Mouse (Mus musculus) thymus, adult 2 months (tissue): Measurements from ENCODE around the gene Dppa5a. TPM values are rescaled to one million over a fixed set of nuclear protein-coding genes. Genes with fewer than 3 reads are reported as not detected.
"Not testable (repeated sequence)": the region's sequence is repeated elsewhere in the genome, so short reads cannot be mapped to it uniquely, and the experiment has no call there.

Experiments
- DNase-seq: peaks from one replicate; pipeline ENCODE4 v3.0.0; 2021
- H3K27ac ChIP-seq: fragments of 200-500 bp; 2 replicates; pipeline ENCODE4 v1.5.1; 2012; ENCODE audit warnings: low read length, control low read depth; ENCODE audit not compliant: control insufficient read depth, insufficient read depth
- H3K27me3 ChIP-seq: fragments of 200-500 bp; 2 replicates; pipeline ENCODE4 v1.6.1; 2012; ENCODE audit warnings: mild to moderate bottlenecking, low read length, moderate library complexity, mixed read lengths; ENCODE audit not compliant: control insufficient read depth, insufficient read depth
- H3K36me3 ChIP-seq: fragments of 200-500 bp; 2 replicates; pipeline ENCODE4 v1.6.1; 2012; ENCODE audit warnings: mild to moderate bottlenecking, low read length, moderate library complexity; ENCODE audit not compliant: control insufficient read depth, insufficient read depth
- H3K4me1 ChIP-seq: fragments of 200-500 bp; replicated peaks from 2 replicates; pipeline ENCODE4 v1.6.1; 2012; ENCODE audit warnings: low read length; ENCODE audit not compliant: control insufficient read depth, insufficient read depth
- H3K4me3 ChIP-seq: fragments of 200-500 bp; 2 replicates; pipeline ENCODE4 v1.5.1; 2012; ENCODE audit warnings: mild to moderate bottlenecking, low read length, control low read depth, moderate library complexity; ENCODE audit not compliant: control insufficient read depth, insufficient read depth
- CTCF ChIP-seq: fragments of 200-500 bp; IDR thresholded peaks from 2 replicates; pipeline ENCODE4 v1.5.1; 2012; ENCODE audit warnings: mild to moderate bottlenecking, control low read depth, low read length, moderate library complexity, borderline replicate concordance; ENCODE audit not compliant: control insufficient read depth, poor library complexity, insufficient read depth; ENCODE audit errors: extremely low read depth
- POLR2A ChIP-seq: fragments of 200-500 bp; IDR thresholded peaks from 2 replicates; pipeline ENCODE4 v1.6.1; 2012; ENCODE audit warnings: mild to moderate bottlenecking, low read length, control low read depth, moderate library complexity; ENCODE audit not compliant: control insufficient read depth, poor library complexity, insufficient read depth; ENCODE audit errors: extremely low read depth
- WGBS: fragments of 180-500 bp; shearing (Covaris S2); methylation state at CpG from one replicate; pipeline ENCODE4 v1.1.7; 2018; 5-methylcytosine and 5-hydroxymethylcytosine counted together
- polyA plus RNA-seq: library from polyadenylated mRNA; depleted of rRNA; stranded (reverse); fragments of >200 nt; gene quantifications from 2 replicates; pipeline ENCODE4 v1.2.3, GENCODE M21; 2012; rRNA removed

Gene Dppa5a
- polyA plus RNA-seq, 1 experiment = 0.19 TPM

DNA sequence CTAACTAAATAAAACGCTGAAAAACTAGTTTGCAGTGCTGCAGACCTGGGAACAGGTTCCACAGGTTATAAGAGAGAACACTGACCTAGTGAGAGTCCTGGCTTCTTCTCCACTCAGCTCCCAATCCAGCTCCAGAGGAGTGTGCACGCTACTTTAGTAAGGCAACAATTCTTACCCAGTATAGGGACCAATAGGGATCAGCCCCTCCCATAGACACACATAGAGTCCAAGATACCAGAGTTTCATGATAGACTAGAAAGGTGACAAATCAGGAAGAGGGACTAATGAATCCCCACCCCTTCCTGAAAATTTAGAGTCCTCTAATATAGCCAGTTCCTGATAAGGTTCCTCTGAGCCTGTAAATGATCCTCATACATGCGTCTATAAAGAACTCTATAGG, 21.0 kb downstream of the Dppa5a start:
- Histone ChIP-seq H3K27me3 (no peaks in the 10 kb centered on the region), H3K27ac (no peak overlapping the region), H3K36me3 (no peaks in the 10 kb centered on the region), H3K4me3 (no peak overlapping the region), H3K4me1 (no peaks in the 10 kb centered on the region)
- TF ChIP-seq POLR2A (no peak), CTCF (no peak)
- no peak for DNase-seq
- 66% methylated on average over 3 of the region's 3 CpGs for WGBS

DNA sequence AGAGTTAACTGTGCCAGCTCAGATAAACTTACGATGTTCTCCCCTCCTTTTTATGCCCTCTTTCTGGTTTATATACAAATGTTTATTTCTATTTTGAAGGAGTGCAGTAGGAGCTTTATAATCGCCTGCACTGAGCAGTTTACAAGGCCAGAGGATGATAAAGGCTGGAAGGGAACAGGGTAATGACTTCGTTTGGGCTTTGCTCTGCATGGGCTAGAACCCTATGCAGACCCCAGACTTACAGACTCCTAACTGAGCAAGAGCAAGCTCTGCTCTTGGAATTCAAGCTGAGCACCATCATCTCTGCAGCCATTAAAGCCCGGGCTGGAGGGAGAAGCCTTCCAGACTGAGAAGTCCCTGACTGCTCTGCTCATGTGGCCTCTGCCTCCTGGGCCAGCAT, 22.7 kb downstream of the Dppa5a start:
- H3K4me3 ChIP-seq, H3K27ac ChIP-seq, H3K36me3 ChIP-seq, H3K4me1 ChIP-seq, H3K27me3 ChIP-seq, DNase-seq: not testable (repeated sequence)
- 65% methylated on average over 4 of the region's 4 CpGs for WGBS

DNA sequence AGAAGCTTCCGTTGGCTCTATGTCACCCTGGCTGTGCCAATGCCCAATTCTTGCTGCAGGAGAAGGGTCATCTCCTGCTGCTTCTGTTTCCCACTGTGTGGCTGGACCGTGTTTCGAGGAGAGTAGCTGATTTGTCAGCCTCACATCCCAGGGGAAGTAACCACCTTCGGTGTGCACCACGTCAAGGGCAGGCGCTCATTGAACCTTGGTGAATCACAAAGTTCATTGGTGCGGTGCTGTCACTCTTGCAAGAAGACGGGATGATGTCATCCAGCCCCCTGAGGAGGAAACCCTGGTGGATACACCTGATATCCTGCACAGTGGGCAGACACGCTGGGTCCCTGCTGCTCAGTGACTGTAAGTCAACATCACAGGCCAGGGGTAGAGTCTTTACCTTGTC, 24.9 kb downstream of the Dppa5a start:
- not testable (repeated sequence) for H3K36me3 ChIP-seq, H3K4me1 ChIP-seq, H3K4me3 ChIP-seq, H3K27ac ChIP-seq, H3K27me3 ChIP-seq, DNase-seq
- WGBS = 87% methylated on average over 9 of the region's 9 CpGs

DNA sequence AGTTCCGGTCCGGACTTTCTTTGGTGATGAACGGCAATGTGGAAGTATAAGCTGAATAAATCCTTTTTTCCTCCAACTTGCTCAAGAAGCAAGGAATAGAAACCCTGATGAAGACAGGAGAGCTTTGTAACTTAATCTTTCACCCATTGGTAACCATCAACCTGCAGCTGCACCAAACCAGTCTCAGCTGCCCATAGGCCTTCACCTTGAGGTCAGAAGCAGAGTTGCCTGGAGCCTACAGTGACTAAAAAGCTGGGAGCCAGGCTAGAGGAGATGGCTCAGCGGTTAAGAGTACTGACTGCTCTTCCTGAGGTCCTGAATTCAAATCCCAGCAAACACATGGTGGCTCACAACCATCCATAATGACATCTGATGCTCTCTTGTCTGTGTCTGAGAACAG, 25.5 kb downstream of the Dppa5a start:
- not testable (repeated sequence) for H3K27me3 ChIP-seq, H3K4me1 ChIP-seq, H3K36me3 ChIP-seq, H3K27ac ChIP-seq, H3K4me3 ChIP-seq, DNase-seq
- 93% methylated on average over 4 of the region's 4 CpGs for WGBS

DNA sequence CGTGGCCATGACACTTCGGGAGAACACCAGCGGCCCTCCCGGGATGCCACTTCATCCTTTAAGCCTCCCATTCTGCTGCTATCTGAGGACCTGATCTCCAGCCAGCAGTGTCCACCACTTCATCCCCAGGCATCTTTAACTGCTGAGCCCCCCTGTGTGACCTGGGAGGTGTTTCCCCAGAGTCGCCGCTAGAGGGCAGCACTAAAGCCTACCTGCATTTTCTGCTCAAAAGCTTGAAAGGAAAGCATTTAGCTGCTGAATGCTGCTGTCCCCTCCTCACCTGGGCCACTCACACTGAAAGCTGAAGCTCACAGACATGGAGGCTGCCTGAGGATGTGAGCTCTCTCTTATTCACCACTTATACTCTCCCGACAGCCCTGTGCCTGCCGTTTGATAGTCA, 27.7 kb downstream of the Dppa5a start:
- not testable (repeated sequence) for H3K27ac ChIP-seq, H3K27me3 ChIP-seq, H3K36me3 ChIP-seq, H3K4me1 ChIP-seq, H3K4me3 ChIP-seq
- WGBS = 29% methylated on average over 8 of the region's 8 CpGs
- peak; percentile 78; the same call in 1 of the 2 replicates for TF ChIP-seq CTCF
- DNase-seq = peak; percentile 35

DNA sequence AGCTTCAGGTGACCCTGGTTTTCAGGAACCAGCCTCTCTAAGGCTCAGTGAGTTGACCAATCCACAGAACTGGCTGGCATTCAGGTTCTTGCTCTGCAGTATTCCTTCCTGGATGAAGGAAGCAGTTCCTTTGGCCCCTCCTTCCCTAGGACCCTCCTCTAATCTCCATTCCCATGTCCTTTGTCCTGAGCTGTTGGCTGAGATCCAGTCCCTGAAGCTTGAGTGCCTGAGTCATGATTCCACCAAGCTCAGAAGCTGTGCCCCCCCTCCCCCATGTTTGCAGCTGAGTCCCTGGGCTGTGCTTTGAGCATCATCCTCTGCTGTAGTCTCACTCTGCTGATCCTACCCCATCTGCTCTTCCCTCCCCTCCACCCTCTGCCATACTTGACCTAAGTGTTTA, 30.9 kb downstream of the Dppa5a start:
- not testable (repeated sequence) for H3K27ac ChIP-seq, DNase-seq, H3K36me3 ChIP-seq, H3K4me3 ChIP-seq, H3K4me1 ChIP-seq, H3K27me3 ChIP-seq

DNA sequence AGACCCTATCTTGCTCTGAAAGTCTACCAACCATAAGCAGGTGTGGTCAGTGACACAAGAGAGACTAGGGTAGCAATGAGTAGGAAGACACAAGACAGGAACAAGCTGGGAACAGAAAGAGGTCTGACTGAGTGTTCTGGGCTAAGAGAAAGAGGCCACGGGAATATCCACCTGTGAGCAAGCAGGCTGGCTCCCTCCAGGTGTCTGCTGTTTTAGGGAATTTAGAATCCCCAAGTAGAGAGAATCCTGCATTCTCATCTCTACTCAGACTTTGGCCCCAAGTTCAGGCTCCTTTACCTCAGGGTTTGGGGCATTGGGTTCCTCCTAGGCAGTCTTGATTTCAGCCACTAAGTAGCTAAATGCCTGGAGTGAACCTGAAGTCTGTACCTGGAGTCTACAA, 40.7 kb downstream of the Dppa5a start, which contains the start of gene Omt2b:
TSS of gene Omt2b (plus strand) at position 301 of the 400 bp plus-strand sequence.
- not testable (repeated sequence) for DNase-seq, H3K4me3 ChIP-seq, H3K27ac ChIP-seq, H3K27me3 ChIP-seq, H3K4me1 ChIP-seq, H3K36me3 ChIP-seq
- 93% methylated on average over 1 of the region's 1 CpGs for WGBS

DNA sequence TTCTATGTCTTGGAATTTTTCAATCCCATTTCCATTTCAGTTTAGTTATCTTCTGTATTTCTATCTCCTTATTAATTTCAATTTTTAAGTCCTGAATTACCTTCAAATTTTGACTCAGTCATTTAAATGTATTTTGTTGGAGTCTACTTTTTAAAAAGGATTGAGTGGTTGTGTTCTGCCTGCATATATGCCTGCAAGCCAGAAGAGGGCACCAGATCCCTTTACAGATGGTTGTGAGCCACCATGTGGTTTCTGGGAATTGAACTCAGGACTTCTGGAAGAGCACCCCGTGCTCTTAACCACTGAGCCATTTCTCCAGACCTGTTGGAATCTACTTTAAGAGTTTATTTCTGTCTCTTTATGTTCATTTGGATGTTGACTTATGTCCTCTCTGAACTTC, 48.5 kb downstream of the Dppa5a start:
- TF ChIP-seq POLR2A = no peak
- TF ChIP-seq CTCF = no peak
- Histone ChIP-seq H3K4me1 (no peaks in the 10 kb centered on the region), H3K27me3 (no peaks in the 10 kb centered on the region), H3K36me3 (no peaks in the 10 kb centered on the region), H3K27ac (no peak overlapping the region), H3K4me3 (no peak overlapping the region)
- WGBS = 3% methylated on average over 1 of the region's 1 CpGs
- DNase-seq = no peak

Other genes starting within 250 kb of the Dppa5a start
- 5.6 and 7.9 TPM in 2 replicates for gene Gsta4, start 185.4 kb downstream of the Dppa5a start, polyA plus RNA-seq
- 0.64 and 0.82 TPM in 2 replicates for gene Gsta1, start 137.5 kb downstream of the Dppa5a start, polyA plus RNA-seq
- 0.19 TPM in 1 of 2 replicates, not detected in the other for gene Gm3776, start 111.0 kb downstream of the Dppa5a start, polyA plus RNA-seq
- gene Gm10639, start 78.3 kb downstream of the Dppa5a start, polyA plus RNA-seq = not detected in 2 replicates
- gene Omt2a, start 53.4 kb downstream of the Dppa5a start, polyA plus RNA-seq = 0.36 TPM in 1 of 2 replicates, not detected in the other
- gene Omt2b, start 40.6 kb downstream of the Dppa5a start, polyA plus RNA-seq = 0.28 TPM in 1 of 2 replicates, not detected in the other
- 1.4 and 2.1 TPM in 2 replicates for gene Gsta2, start 12.4 kb downstream of the Dppa5a start, polyA plus RNA-seq
- 0.65 and 0.71 TPM in 2 replicates for gene Ooep, start 10.5 kb upstream of the Dppa5a start, polyA plus RNA-seq
- gene Ddx43, start 27.6 kb upstream of the Dppa5a start, polyA plus RNA-seq = 0.11 and 0.19 TPM in 2 replicates
- 1.5 and 1.8 TPM in 2 replicates for gene Cgas, start 75.1 kb upstream of the Dppa5a start, polyA plus RNA-seq
- 22.5 and 24.3 TPM in 2 replicates for gene Mto1, start 80.0 kb upstream of the Dppa5a start, polyA plus RNA-seq
- gene Gm17324, start 80.6 kb upstream of the Dppa5a start, polyA plus RNA-seq = 0.19 TPM in 1 of 2 replicates, not detected in the other
- gene Eef1a1, start 121.0 kb upstream of the Dppa5a start, polyA plus RNA-seq = 4,171 and 4,540 TPM in 2 replicates
- gene Slc17a5, start 219.9 kb upstream of the Dppa5a start, polyA plus RNA-seq = 15.5 and 16.6 TPM in 2 replicates
- gene Cd109, start 247.4 kb upstream of the Dppa5a start, polyA plus RNA-seq = 0.17 and 0.23 TPM in 2 replicates